Mouse (Mus musculus): ENCODE measurements at regions not wholly inside any gene's neighbourhood (a gene's known extent, or its start where the extent isn't known, plus 50 kb on each side); places are given as distances from the start of the nearest gene placed in this dataset.

- DNase-seq (ENCODE audit: low spot score) = no peak
Observed at GRCm38 (mm10) chr4:64599222-64599621, 524.8 kb upstream of the Pappa start.

- no peak for DNase-seq (ENCODE audit: low spot score)
Observed at GRCm38 (mm10) chr4:64622771-64623170, 501.2 kb upstream of the Pappa start.

GRCm38 (mm10) chr4:64632189-64632588 is 491.8 kb upstream of the Pappa start:
- no peak for DNase-seq (ENCODE audit: low spot score)

GRCm38 (mm10) chr4:64635256-64635962 is 488.6 kb upstream of the Pappa start:
- DNase-seq (ENCODE audit: low spot score) = no peak

- DNase-seq (ENCODE audit: low spot score) = no peak
Observed at GRCm38 (mm10) chr4:64640056-64640455, 483.9 kb upstream of the Pappa start.

- DNase-seq (ENCODE audit: low spot score) = no peak
Observed at GRCm38 (mm10) chr4:64640976-64641375, 483.0 kb upstream of the Pappa start.

GRCm38 (mm10) chr4:64645141-64645540 is 478.8 kb upstream of the Pappa start:
- DNase-seq (ENCODE audit: low spot score) = no peak

GRCm38 (mm10) chr4:64654157-64654556 is 469.8 kb upstream of the Pappa start:
- DNase-seq (ENCODE audit: low spot score) = no peak

GRCm38 (mm10) chr4:64655534-64655933 is 468.4 kb upstream of the Pappa start:
- DNase-seq (ENCODE audit: low spot score) = no peak

GRCm38 (mm10) chr4:64663722-64664121 is 460.3 kb upstream of the Pappa start:
- no peak for DNase-seq (ENCODE audit: low spot score)

GRCm38 (mm10) chr4:64667998-64668397 is 456.0 kb upstream of the Pappa start:
- no peak for DNase-seq (ENCODE audit: low spot score)

GRCm38 (mm10) chr4:64669722-64670121 is 454.3 kb upstream of the Pappa start:
- no peak for DNase-seq (ENCODE audit: low spot score)

- DNase-seq (ENCODE audit: low spot score) = no peak
Observed at GRCm38 (mm10) chr4:64676438-64676837, 447.5 kb upstream of the Pappa start.

- DNase-seq (ENCODE audit: low spot score) = no peak
Observed at GRCm38 (mm10) chr4:64676881-64677280, 447.1 kb upstream of the Pappa start.

- no peak for DNase-seq (ENCODE audit: low spot score)
Observed at GRCm38 (mm10) chr4:64684654-64685053, 439.3 kb upstream of the Pappa start.

GRCm38 (mm10) chr4:64696134-64696533 is 427.8 kb upstream of the Pappa start:
- no peak for DNase-seq (ENCODE audit: low spot score)

GRCm38 (mm10) chr4:64723296-64723695 is 400.7 kb upstream of the Pappa start:
- no peak for DNase-seq (ENCODE audit: low spot score)

GRCm38 (mm10) chr4:64724851-64725250 is 399.1 kb upstream of the Pappa start:
- no peak for DNase-seq (ENCODE audit: low spot score)

- DNase-seq (ENCODE audit: low spot score) = peak; percentile 5
Observed at GRCm38 (mm10) chr4:64755986-64756385, 368.0 kb upstream of the Pappa start.

GRCm38 (mm10) chr4:64768610-64769009 is 355.4 kb upstream of the Pappa start:
- no peak for DNase-seq (ENCODE audit: low spot score)

GRCm38 (mm10) chr4:64803886-64804285 is 320.1 kb upstream of the Pappa start:
- peak; percentile 22 for DNase-seq (ENCODE audit: low spot score)

GRCm38 (mm10) chr4:64804996-64805395 is 319.0 kb upstream of the Pappa start:
- peak; percentile 6 for DNase-seq (ENCODE audit: low spot score)

GRCm38 (mm10) chr4:64807148-64807547 is 316.8 kb upstream of the Pappa start:
- no peak for DNase-seq (ENCODE audit: low spot score)

GRCm38 (mm10) chr4:64811974-64812373 is 312.0 kb upstream of the Pappa start:
- DNase-seq (ENCODE audit: low spot score) = peak; percentile 24
